Mouse (Mus musculus): Measurements from ENCODE around the gene Camk2d.

Gene Camk2d

GRCm38 (mm10) chr3:126693302-126693701 lies 97.2 kb downstream of the Camk2d start:
- peak; percentile 47 for DNase-seq

DNA sequence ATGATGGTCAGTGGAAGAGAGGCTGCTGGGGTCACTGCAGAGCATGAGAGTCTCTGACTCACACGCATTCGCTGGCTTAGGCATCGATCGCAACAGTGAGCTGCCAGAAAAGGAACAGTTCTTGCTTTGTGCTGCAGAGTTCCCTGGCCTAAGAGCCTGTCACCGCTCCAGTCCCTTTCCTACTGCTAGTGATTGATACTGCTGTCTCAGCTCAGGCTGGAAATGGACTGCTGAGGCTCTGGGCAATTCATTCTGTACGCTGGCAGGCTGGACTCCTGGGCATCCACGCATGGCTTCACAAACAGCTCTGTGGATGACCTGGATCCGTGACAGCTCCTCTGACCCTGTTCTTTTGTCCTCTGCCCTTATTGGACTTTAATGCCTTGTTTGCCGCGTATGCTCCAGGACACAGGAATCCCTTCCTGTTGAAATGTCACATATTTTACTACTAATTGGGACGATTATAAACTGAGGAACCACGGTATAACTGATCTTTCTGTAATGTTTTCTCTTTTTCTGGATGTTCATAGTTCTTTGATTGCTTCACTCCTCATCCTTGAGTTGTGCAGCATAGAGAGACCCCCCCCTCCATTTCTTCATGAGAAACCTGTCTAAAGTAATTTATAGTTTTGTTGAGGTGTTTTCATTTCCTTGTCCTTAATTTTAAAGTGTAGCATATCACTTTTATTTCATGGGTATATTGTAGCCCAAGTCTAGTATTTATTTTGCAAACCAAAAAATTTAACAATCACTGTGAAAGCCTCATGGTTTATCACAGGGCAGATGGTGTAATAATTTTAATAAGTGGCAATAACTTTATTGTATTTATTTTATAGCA lies 99.6 kb downstream of the Camk2d start:
- peak; percentile 75 for DNase-seq

- DNase-seq = no peak
Observed at GRCm38 (mm10) chr3:126696620-126697019, 100.5 kb downstream of the Camk2d start.

GRCm38 (mm10) chr3:126699740-126700139 lies 103.6 kb downstream of the Camk2d start:
- no peak for DNase-seq

DNA sequence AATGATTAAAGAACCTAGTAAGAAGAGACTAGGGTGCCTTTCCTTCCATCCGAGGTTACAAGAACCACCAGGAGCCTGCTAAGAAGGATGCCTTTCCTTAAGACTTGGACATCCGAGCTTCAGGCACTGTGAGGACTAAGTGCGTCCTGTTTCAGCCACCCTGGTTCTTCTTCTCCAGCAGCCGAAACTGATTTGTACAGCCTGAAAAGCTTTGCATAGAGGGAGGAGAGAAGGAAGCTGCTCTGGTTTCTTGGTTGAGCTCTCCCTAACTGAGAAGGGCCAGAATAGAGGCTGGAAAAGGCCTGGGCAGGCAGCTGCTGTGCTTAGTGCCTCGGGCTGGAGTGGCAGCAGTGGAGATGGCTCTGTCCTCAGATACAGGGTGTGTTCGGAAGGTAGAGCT lies 105.0 kb downstream of the Camk2d start:
- DNase-seq = no peak

GRCm38 (mm10) chr3:126701586-126701985 lies 105.5 kb downstream of the Camk2d start:
- no peak for DNase-seq

- no peak for DNase-seq
Observed at GRCm38 (mm10) chr3:126705490-126705889, 109.4 kb downstream of the Camk2d start.

GRCm38 (mm10) chr3:126714281-126714680 lies 118.2 kb downstream of the Camk2d start:
- DNase-seq = no peak

DNA sequence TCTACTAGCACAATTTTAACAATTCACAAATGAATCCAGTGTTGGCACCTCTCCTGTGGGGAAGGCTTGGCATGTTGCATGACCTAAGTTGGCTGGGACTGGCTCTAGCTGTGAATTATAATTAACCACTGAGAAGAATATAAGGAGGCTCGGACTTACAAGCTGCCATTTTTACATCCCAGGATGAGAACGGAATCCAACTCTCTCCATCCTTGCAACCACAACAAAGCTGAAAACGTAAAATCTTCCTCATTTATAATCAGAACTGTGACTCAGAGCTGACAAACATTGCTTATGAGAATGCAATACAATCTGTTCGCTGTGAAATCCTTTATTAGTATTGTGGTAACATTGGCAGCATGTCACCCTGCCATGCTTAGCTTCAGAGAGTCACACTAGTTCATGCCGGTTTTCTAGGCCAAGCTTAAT lies 126.9 kb downstream of the Camk2d start:
- no peak for DNase-seq

- no peak for DNase-seq
Observed at GRCm38 (mm10) chr3:126723458-126723857, 127.4 kb downstream of the Camk2d start.

DNA sequence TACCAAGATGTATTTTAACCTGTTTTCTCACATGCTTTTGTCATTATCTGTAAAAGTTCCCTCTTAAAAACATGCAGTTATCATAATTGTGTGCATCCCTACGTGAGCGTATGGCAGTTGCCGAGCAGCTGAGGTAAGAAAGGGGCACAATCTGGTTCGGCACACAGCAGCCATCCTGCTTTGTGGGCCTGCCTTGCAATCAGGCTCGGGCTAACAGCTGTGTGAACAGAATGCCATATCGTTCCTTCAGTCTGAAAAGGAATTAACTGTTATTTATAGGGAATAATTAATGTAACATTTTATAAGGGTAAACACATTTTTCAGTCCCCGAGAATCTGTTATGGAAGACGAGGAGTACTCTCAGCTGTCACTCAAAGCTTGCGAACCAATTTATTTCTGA lies 129.5 kb downstream of the Camk2d start:
- no peak for DNase-seq

DNA sequence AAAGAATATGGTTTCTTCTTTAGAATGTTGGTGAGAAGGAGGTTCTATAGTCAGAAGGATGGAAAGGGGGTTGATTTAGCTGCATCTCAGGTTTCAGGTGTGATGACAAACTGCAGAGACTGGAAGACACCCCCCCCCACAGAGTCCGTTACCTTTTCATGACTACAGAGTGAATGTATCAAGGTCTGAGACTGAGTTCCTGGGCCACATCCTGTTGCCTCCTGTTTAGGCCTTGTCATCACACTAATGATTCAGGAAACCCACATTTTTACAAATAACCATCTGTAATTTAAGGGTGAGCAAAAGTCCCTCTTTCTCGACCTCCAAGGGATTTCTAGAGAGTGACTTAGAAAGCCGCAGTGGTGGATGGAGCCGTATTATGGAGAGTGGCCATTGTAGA lies 131.3 kb downstream of the Camk2d start:
- no peak for DNase-seq

- DNase-seq = no peak
Observed at GRCm38 (mm10) chr3:126730411-126730810, 134.3 kb downstream of the Camk2d start.

- DNase-seq = no peak
Observed at GRCm38 (mm10) chr3:126732323-126732722, 136.2 kb downstream of the Camk2d start.

GRCm38 (mm10) chr3:126734533-126734932 lies 138.4 kb downstream of the Camk2d start:
- DNase-seq = no peak

DNA sequence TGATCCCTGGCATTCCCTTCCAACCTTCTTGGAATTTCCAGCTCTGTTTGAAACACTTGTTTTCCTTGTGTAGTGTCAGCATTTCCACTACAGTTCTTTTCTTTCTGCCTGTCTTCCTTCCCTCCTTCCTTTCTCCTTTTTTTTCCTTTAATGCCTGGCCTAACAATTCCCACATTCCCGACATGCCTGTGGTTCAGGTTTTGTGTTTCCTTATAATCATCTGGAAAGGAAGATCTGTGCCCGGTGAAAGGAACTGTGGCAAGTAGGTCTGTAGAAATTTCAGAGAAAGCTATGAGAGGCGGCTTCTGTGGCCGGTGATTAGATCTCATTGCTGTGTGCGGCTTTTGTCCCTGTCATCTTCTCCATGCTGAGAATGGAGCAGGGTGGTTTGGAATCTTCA lies 139.1 kb downstream of the Camk2d start:
- DNase-seq = no peak

- no peak for DNase-seq
Observed at GRCm38 (mm10) chr3:126737128-126737527, 141.0 kb downstream of the Camk2d start.

DNA sequence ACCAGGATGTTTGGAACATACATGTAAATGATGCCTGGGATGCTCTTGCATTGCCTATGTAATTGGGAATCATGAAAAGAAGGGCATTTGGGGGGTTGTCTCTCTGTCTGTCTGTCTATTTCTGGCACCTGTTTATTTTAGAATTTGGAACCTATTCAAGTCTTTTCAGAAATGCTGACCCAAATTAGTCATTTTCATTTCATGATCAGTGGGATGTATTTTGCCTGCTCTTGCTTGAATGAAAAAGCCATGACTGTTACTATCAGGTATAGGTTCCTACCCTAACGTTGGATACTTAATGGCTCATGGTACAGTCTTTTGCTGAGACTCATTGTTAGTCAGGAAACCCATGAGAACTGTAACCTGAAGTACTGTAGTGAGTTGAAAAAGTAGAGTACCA lies 144.0 kb downstream of the Camk2d start:
- DNase-seq = no peak

GRCm38 (mm10) chr3:126744432-126745133 lies 148.5 kb downstream of the Camk2d start:
- no peak for DNase-seq

DNA sequence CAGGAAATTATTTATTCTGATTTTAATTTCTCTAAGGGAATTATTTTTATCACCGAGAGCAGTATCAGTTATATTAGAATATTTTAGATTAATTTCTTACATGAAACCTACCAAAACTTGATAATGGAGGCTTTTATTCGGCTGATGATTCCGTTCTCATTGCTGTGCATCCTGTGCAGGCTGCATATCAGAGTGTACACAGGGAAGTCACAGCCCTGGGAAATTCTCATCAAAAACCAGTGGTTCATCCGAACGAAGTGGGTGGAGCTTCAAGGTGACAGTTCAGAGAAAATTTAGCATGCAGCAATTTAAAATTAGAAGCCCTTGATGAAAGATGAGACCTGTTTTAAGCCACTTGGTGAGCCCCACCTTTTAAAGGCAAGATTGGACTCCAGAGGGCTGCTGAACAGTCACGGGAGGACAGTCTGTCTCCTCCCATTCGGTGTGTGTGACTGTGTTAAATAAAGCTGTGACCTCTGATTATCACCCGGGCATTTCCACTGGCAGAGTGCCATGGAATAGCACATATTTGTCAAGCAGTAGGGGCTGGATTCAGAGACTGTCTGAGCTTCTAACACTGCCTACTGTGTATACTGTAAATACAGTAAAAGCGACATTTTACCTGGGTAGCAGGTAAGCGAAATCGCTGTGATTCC lies 150.2 kb downstream of the Camk2d start:
- no peak for DNase-seq

DNA sequence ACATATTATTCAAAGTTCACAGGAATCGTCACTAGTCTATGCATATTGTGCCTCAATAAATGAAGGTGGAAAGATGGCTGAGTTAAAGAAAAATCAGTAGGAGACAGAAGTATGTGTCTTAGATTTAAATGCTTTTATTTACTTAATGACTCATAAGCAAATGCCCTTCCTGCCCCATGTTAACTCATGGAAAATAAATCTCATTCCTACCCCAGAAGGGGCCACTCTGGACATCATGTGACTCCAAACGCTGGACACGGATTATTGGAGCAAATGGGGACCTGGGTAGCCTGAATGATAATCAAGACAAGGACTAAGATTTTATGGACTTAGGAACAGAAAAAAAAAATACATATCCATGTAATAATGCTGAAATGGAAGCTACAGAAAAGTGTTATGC lies 151.5 kb downstream of the Camk2d start:
- no peak for DNase-seq

GRCm38 (mm10) chr3:126751377-126752098 lies 155.4 kb downstream of the Camk2d start:
- no peak for DNase-seq

GRCm38 (mm10) chr3:126752978-126753377 lies 156.9 kb downstream of the Camk2d start:
- no peak for DNase-seq
